Mouse (Mus musculus): Measurements from ENCODE around the gene Brd3os.

- TF ChIP-seq GATA1 (IDR thresholded peaks at IDR 0.05; ENCODE audit: low read length) (no peak), TAL1 (IDR thresholded peaks at IDR 0.05; ENCODE audit: low read length) (no peak)
Observed at GRCm38 (mm10) chr2:27413582-27413935, 28.6 kb upstream of the Brd3os start.
